Mouse (Mus musculus): ENCODE results near the gene Tenm3. TPM values are rescaled to one million over a fixed set of nuclear protein-coding genes. Genes with fewer than 3 reads are reported as not detected.

The Tenm3 gene
- polyA plus RNA-seq, 2 experiments: 2.2 to 3.1 TPM

DNA sequence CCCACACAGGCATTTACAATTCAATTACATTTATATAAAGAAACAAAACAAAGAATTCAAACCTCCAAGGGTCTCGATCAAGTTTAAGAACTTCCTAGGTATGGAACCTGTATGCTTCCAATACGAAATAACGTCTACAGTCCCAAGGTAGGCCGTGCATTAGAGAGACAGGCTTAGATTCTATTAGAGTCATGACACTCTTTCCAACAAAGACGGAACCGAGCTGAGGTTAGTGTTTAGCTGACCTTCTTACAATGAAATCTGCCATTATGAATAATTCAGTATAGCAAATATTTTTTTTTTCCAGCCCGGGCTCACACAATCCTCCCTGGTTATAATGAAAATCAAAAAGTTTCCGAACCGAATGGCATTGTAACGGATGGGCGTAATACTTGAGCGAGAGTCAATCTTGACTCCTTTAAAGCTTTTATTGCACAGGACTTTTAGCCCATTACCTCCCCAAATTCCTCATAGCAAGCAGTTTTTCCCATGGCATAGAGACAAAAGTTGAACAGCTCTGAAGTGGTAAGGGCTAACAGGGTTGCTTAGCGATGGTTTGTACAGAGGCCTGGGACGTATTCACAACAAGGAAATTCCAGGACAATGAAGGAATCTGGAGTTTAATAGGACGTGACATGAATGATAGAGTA, 565.6 kb downstream of the Tenm3 start:
- 73% methylated on average over 15 of the region's 15 CpGs for WGBS (ENCODE audit: insufficient replicate concordance)
- TF ChIP-seq CTCF (IDR thresholded peaks at IDR 0.05; ENCODE audit: low read depth): no peak
- no peak for TF ChIP-seq EP300 (IDR thresholded peaks at IDR 0.05; ENCODE audit: low read depth)
- no peak for DNase-seq (ENCODE audit: low read depth in 3 of 3, low spot score in 3 of 3)

DNA sequence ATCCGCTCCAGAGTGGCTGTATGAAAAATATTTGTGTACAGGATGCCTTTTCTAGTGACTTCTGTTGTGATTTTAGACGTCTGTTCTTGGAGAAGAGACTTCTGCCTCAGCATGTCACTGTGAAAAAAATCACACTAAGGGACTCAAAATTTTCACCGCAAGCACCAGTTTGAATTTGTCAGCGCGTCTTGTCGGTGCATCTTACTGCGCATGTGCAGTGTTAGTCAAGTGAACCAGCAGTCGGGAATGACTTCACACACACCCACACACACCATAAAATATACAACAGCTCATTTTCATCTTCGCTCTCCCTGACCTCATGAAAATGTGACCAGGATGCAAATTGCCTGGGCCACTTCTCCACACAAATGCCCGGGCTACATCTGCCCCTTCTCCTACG, 568.7 kb downstream of the Tenm3 start:
- TF ChIP-seq CTCF (IDR thresholded peaks at IDR 0.05; ENCODE audit: low read depth): no peak
- no peak for TF ChIP-seq EP300 (IDR thresholded peaks at IDR 0.05; ENCODE audit: low read depth)
- ATAC-seq (ENCODE audit: insufficient read depth) (no peak), DNase-seq (ENCODE audit: low read depth in 3 of 3, low spot score in 3 of 3) (no peak)
- Histone ChIP-seq H3K4me3 (ENCODE audit: insufficient read depth in 1 of 2, low read depth in 2 of 2, low read length in 2 of 2) (no peak overlapping the region), H3K9me3 (ENCODE audit: control insufficient read depth, low read length) (no peaks in the 10 kb centered on the region), H3K36me3 (replicated peaks; ENCODE audit: control insufficient read depth, insufficient read depth, low read depth) (no peaks in the 10 kb centered on the region), H3K4me1 (replicated peaks; ENCODE audit: control insufficient read depth in 2 of 2, insufficient read depth in 2 of 2, low read length in 1 of 2) (no peaks in the 10 kb centered on the region), H3K4me2 (ENCODE audit: low read depth) (no peak overlapping the region), H3K9ac (replicated peaks) (no peak overlapping the region), H3K27me3 (ENCODE audit: control insufficient read depth, insufficient read depth, low read length) (no peaks in the 10 kb centered on the region), H3K27ac (no peak overlapping the region)
- 81% methylated on average over 11 of the region's 11 CpGs for WGBS (ENCODE audit: insufficient replicate concordance)

More for the DNA sequence above, 565.6 kb downstream of the Tenm3 start:
- no peaks in the 10 kb centered on the region for H3K4me1 ChIP-seq (replicated peaks; ENCODE audit: control insufficient read depth in 2 of 2, insufficient read depth in 2 of 2, low read length in 1 of 2)
- no peaks in the 10 kb centered on the region for H3K36me3 ChIP-seq (replicated peaks; ENCODE audit: control insufficient read depth, insufficient read depth, low read depth)
- H3K9me3 ChIP-seq (ENCODE audit: control insufficient read depth, low read length): no peaks in the 10 kb centered on the region
- no peak overlapping the region for H3K4me2 ChIP-seq (ENCODE audit: low read depth)
- H3K27ac ChIP-seq: no peak overlapping the region
- no peaks in the 10 kb centered on the region for H3K27me3 ChIP-seq (ENCODE audit: control insufficient read depth, insufficient read depth, low read length)
- no peak for ATAC-seq (ENCODE audit: insufficient read depth)
- H3K4me3 ChIP-seq (ENCODE audit: insufficient read depth in 1 of 2, low read depth in 2 of 2, low read length in 2 of 2): no peak overlapping the region
- no peak overlapping the region for H3K9ac ChIP-seq (replicated peaks)

DNA sequence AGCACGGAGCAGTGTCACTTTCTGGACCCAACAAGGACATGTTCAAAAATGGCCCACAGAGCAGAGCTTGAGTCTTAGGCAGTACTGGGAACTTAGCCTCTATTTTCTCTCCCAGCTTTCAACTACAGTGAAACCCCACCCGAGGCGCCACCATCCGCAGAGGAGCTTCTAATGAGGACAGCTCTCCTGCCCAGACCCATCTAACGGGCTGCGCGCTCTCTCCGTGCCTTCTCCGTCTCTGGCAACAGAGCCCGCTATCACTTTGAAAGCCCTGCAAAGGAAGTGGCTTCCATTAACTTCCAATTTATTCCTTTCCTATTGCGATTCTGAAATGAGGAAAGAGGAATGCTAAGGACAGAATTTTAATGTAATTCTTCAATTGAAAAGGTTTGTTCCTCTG, 569.2 kb downstream of the Tenm3 start:
- DNase-seq (ENCODE audit: low read depth in 3 of 3, low spot score in 3 of 3) (no peak), ATAC-seq (ENCODE audit: insufficient read depth) (no peak)
- no peaks in the 10 kb centered on the region for H3K36me3 ChIP-seq (replicated peaks; ENCODE audit: control insufficient read depth, insufficient read depth, low read depth)
- no peak overlapping the region for H3K9ac ChIP-seq (replicated peaks)
- no peak for TF ChIP-seq EP300 (IDR thresholded peaks at IDR 0.05; ENCODE audit: low read depth)
- no peaks in the 10 kb centered on the region for H3K4me1 ChIP-seq (replicated peaks; ENCODE audit: control insufficient read depth in 2 of 2, insufficient read depth in 2 of 2, low read length in 1 of 2)
- 82% methylated on average over 11 of the region's 11 CpGs for WGBS (ENCODE audit: insufficient replicate concordance)
- no peak overlapping the region for H3K27ac ChIP-seq
- H3K9me3 ChIP-seq (ENCODE audit: control insufficient read depth, low read length): no peaks in the 10 kb centered on the region
- no peak overlapping the region for H3K4me3 ChIP-seq (ENCODE audit: insufficient read depth in 1 of 2, low read depth in 2 of 2, low read length in 2 of 2)
- no peak overlapping the region for H3K4me2 ChIP-seq (ENCODE audit: low read depth)
- H3K27me3 ChIP-seq (ENCODE audit: control insufficient read depth, insufficient read depth, low read length): no peaks in the 10 kb centered on the region

DNA sequence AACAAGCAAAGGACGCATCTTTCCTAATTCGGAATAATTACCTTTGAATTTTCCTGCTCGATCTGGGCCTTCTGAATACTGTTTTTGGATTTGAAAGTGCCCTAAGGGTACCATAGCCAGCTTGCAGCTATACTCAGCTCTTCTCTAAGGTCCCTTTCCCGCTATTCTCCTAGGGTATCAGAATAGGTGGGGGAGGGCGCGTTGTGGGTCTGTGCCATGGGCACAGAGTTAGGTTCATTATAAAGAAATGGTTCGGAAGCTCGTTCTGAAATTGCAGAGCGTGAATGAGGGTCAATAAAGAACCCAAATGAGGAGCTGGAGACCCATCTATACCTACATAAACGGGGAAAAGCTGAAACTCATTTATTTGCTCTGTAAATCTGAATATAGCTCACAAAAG, 575.1 kb downstream of the Tenm3 start:
- ATAC-seq (ENCODE audit: insufficient read depth): no peak
- H3K4me1 ChIP-seq (replicated peaks; ENCODE audit: control insufficient read depth in 2 of 2, insufficient read depth in 2 of 2, low read length in 1 of 2): no peaks in the 10 kb centered on the region
- 71% methylated on average over 10 of the region's 10 CpGs for WGBS (ENCODE audit: insufficient replicate concordance)
- no peak overlapping the region for H3K4me2 ChIP-seq (ENCODE audit: low read depth)
- H3K27ac ChIP-seq: no peak overlapping the region
- H3K9ac ChIP-seq (replicated peaks): no peak overlapping the region
- no peaks in the 10 kb centered on the region for H3K27me3 ChIP-seq (ENCODE audit: control insufficient read depth, insufficient read depth, low read length)
- no peaks in the 10 kb centered on the region for H3K36me3 ChIP-seq (replicated peaks; ENCODE audit: control insufficient read depth, insufficient read depth, low read depth)
- TF ChIP-seq EP300 (IDR thresholded peaks at IDR 0.05; ENCODE audit: low read depth) (no peak), CTCF (IDR thresholded peaks at IDR 0.05; ENCODE audit: low read depth) (no peak)
- H3K4me3 ChIP-seq (ENCODE audit: insufficient read depth in 1 of 2, low read depth in 2 of 2, low read length in 2 of 2): no peak overlapping the region
- H3K9me3 ChIP-seq (ENCODE audit: control insufficient read depth, low read length): no peaks in the 10 kb centered on the region
- no peak for DNase-seq (ENCODE audit: low read depth in 3 of 3, low spot score in 3 of 3)

DNA sequence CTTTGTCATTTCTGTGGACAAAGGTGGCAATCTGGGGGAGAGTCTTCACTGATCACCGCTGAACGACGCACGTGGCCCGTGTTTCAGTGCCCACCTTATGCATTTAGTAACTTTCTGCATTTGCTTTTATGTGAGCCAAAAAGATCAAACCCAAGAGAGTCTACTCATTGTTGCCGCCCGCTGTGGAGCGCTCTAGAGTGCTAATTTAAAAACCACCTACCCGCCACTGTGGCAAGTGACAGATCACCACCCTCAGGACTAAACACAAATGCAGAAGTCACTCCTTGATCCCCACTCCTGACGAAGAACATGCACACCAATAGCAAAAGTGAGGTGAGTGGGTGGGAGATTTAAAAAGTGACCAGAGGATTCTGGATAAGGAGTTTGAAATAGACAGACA, 583.5 kb downstream of the Tenm3 start:
- Histone ChIP-seq H3K4me2 (ENCODE audit: low read depth) (no peak overlapping the region), H3K27ac (no peak overlapping the region), H3K36me3 (replicated peaks; ENCODE audit: control insufficient read depth, insufficient read depth, low read depth) (no peaks in the 10 kb centered on the region), H3K4me1 (replicated peaks; ENCODE audit: control insufficient read depth in 2 of 2, insufficient read depth in 2 of 2, low read length in 1 of 2) (no peaks in the 10 kb centered on the region), H3K9ac (replicated peaks) (no peak overlapping the region), H3K4me3 (ENCODE audit: insufficient read depth in 1 of 2, low read depth in 2 of 2, low read length in 2 of 2) (no peak overlapping the region), H3K27me3 (ENCODE audit: control insufficient read depth, insufficient read depth, low read length) (no peaks in the 10 kb centered on the region), H3K9me3 (ENCODE audit: control insufficient read depth, low read length) (no peaks in the 10 kb centered on the region)
- ATAC-seq (ENCODE audit: insufficient read depth) (no peak), DNase-seq (ENCODE audit: low read depth in 3 of 3, low spot score in 3 of 3) (no peak)
- 69% methylated on average over 10 of the region's 10 CpGs for WGBS (ENCODE audit: insufficient replicate concordance)
- no peak for TF ChIP-seq EP300 (IDR thresholded peaks at IDR 0.05; ENCODE audit: low read depth)
- TF ChIP-seq CTCF (IDR thresholded peaks at IDR 0.05; ENCODE audit: low read depth): no peak
